Mouse (Mus musculus) liver, embryonic 12.5 days (tissue): ENCODE results near the gene Spsb2. TPM values are rescaled to one million over a fixed set of nuclear protein-coding genes. Genes with fewer than 3 reads are reported as not detected.

ENCODE experiments used
- ATAC-seq: fragments of 200-750 bp; cut with Nextera tagmentation; 2 replicates; pipeline ENCODE4 v1.8.0; 2017; ENCODE audit warnings: moderate number of reproducible peaks, mild to moderate bottlenecking, moderate library complexity
- H3K27ac ChIP-seq: fragments of 300-500 bp; sonication (generic); 2 replicates; pipeline ENCODE4 v1.5.1; 2016; ENCODE audit warnings: mild to moderate bottlenecking
- H3K27me3 ChIP-seq: fragments of 300-500 bp; sonication (generic); replicated peaks from 2 replicates; pipeline ENCODE4 v1.6.1; 2016; ENCODE audit warnings: mild to moderate bottlenecking, moderate library complexity
- H3K36me3 ChIP-seq: fragments of 300-500 bp; sonication (generic); 2 replicates; pipeline ENCODE4 v1.6.1; 2016; ENCODE audit warnings: mild to moderate bottlenecking, moderate library complexity
- H3K4me1 ChIP-seq: fragments of 300-500 bp; sonication (generic); 2 replicates; pipeline ENCODE4 v1.6.1; 2016
- H3K4me2 ChIP-seq: fragments of 300-500 bp; sonication (generic); 2 replicates; pipeline ENCODE4 v1.6.1; 2016; ENCODE audit warnings: mild to moderate bottlenecking, moderate library complexity
- H3K4me3 ChIP-seq: fragments of 300-500 bp; sonication (generic); 2 replicates; pipeline ENCODE4 v1.5.1; 2016; ENCODE audit warnings: mild to moderate bottlenecking, moderate library complexity
- H3K9ac ChIP-seq: fragments of 300-500 bp; sonication (generic); 2 replicates; pipeline ENCODE4 v1.6.1; 2016; ENCODE audit warnings: mild to moderate bottlenecking, moderate library complexity
- H3K9me3 ChIP-seq: fragments of 300-500 bp; sonication (generic); replicated peaks from 2 replicates; pipeline ENCODE4 v1.6.1; 2016; ENCODE audit warnings: mild to moderate bottlenecking, moderate library complexity
- WGBS: fragments of 180-500 bp; shearing (Covaris S2); methylation state at CpG from one replicate; pipeline ENCODE4 v1.1.7; 2016; ENCODE audit not compliant: insufficient replicate concordance; 5-methylcytosine and 5-hydroxymethylcytosine counted together
- polyA plus RNA-seq: library from polyadenylated mRNA; unstranded; fragments of >200 nt; fragmentation: Nextera tagmentation; extraction: Ambion mirVana; gene quantifications from 2 replicates; pipeline ENCODE4 v1.2.1, GENCODE M21; 2016

The Spsb2 gene
- polyA plus RNA-seq, 1 experiment from 2014 or later, result 9.9 TPM

- Histone ChIP-seq H3K4me3 (no peak within 1 kb of the TSS), H3K27me3 (peaks cover 18% of the 10 kb centered on the region), H3K36me3 (peaks cover 2% of the 10 kb centered on the region), H3K4me2 (no peak within 1 kb of the TSS), H3K4me1 (peaks cover 15% of the 10 kb centered on the region), H3K9me3 (no peaks in the 10 kb centered on the region), H3K27ac (no peak within 1 kb of the TSS), H3K9ac (no peak within 1 kb of the TSS)
- no peak for ATAC-seq
- 26% methylated on average over 13 of the region's 15 CpGs for whole genome bisulfite sequencing
Measured at GRCm38 (mm10) chr6:124840241-124841167, 32.0 kb downstream of the Spsb2 start, which contains the start of gene Gnb3. Gnb3 (minus strand) TSS chr6:124840275.

DNA sequence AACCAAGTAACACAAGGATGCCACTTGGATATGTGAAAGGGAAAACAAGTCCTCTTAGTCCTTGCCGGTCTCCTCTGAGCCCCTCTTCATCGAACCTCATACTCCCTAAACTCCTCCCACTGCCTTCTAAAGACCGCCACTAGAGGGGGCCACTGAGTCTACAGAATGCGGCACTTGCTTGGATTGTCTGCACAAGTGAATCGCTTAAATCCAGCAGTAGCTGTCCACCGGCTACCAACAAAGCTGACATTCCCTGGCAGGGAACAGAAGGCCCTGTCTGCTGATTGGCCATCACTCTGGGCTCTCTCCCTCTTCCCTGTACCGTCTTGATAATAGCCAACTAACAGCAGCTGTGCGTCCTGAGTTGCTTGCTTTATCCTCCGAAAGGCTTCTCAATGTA, 38.8 kb downstream of the Spsb2 start:
- Histone ChIP-seq H3K27ac (no peak overlapping the region), H3K9me3 (no peaks in the 10 kb centered on the region), H3K36me3 (no peaks in the 10 kb centered on the region), H3K4me3 (no peak overlapping the region), H3K9ac (no peak overlapping the region), H3K4me2 (no peak overlapping the region), H3K4me1 (no peaks in the 10 kb centered on the region), H3K27me3 (peaks cover 28% of the 10 kb centered on the region)
- ATAC-seq, result peak; percentile 50; the same call in 1 of the 2 replicates
- WGBS, result 19% methylated on average over 9 of the region's 9 CpGs

- Histone ChIP-seq H3K27ac (no peak overlapping the region), H3K36me3 (no peaks in the 10 kb centered on the region), H3K9ac (no peak overlapping the region), H3K27me3 (peaks cover 50% of the 10 kb centered on the region), H3K4me1 (no peaks in the 10 kb centered on the region), H3K9me3 (no peaks in the 10 kb centered on the region), H3K4me3 (no peak overlapping the region), H3K4me2 (no peak overlapping the region)
- 40% methylated on average over 8 of the region's 8 CpGs for WGBS
- no peak for ATAC-seq
Measured at GRCm38 (mm10) chr6:124850535-124850934, 42.1 kb downstream of the Spsb2 start.

DNA sequence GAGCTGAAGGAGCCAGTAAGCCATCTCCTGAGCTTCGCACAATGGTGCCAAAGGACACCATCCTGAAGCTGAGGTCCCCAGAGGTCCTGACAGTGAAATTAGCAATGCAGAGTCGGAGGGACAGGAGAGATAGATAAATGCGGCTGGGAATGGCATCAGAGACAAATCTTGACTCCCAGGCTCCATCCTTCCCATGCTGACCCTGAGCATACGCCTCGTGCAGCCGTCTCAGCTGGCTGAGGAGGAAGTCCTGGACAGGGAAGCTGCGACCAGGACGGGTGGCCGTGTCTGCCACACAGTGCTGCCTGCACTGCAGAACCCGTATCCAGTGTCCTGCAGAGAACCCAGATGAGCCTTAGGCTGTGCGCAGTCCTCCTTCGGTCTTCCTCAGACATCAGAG, 46.2 kb downstream of the Spsb2 start:
- Histone ChIP-seq H3K9ac (no peak overlapping the region), H3K27ac (no peak overlapping the region), H3K27me3 (peaks cover 74% of the 10 kb centered on the region), H3K36me3 (no peaks in the 10 kb centered on the region), H3K4me2 (no peak overlapping the region), H3K9me3 (no peaks in the 10 kb centered on the region), H3K4me1 (peaks cover 13% of the 10 kb centered on the region), H3K4me3 (no peak overlapping the region)
- WGBS, result 40% methylated on average over 12 of the region's 12 CpGs
- ATAC-seq, result no peak

- H3K4me3 ChIP-seq, result peak overlapping the region; percentile 54
- no peaks in the 10 kb centered on the region for H3K36me3 ChIP-seq
- peaks cover 82% of the 10 kb centered on the region for H3K27me3 ChIP-seq
- peak overlapping the region; percentile 76 for H3K4me2 ChIP-seq
- H3K9ac ChIP-seq, result no peak overlapping the region
- peaks cover 13% of the 10 kb centered on the region for H3K4me1 ChIP-seq
- H3K9me3 ChIP-seq, result no peaks in the 10 kb centered on the region
- no peak overlapping the region for H3K27ac ChIP-seq
- no peak for ATAC-seq
- WGBS, result 18% methylated on average over 14 of the region's 14 CpGs
Measured at GRCm38 (mm10) chr6:124856321-124856720, 47.9 kb downstream of the Spsb2 start.

- H3K4me2 ChIP-seq, result peak within 1 kb of the TSS; percentile 76
- peaks cover 13% of the 10 kb centered on the region for H3K4me1 ChIP-seq
- ATAC-seq, result peak; percentile 40; the same call in 1 of the 2 replicates
- under 1% methylated on average over 66 of the region's 86 CpGs for whole genome bisulfite sequencing
- no peaks in the 10 kb centered on the region for H3K9me3 ChIP-seq
- H3K27me3 ChIP-seq, result peaks cover 88% of the 10 kb centered on the region
- H3K27ac ChIP-seq, result peak within 1 kb of the TSS; percentile 57
- H3K9ac ChIP-seq, result peak within 1 kb of the TSS; percentile 65
- peak within 1 kb of the TSS; percentile 54 for H3K4me3 ChIP-seq
- H3K36me3 ChIP-seq, result no peaks in the 10 kb centered on the region
Measured at GRCm38 (mm10) chr6:124856916-124857839, 48.7 kb downstream of the Spsb2 start, which contains the start of gene P3h3. P3h3 (minus strand) TSS chr6:124857752.

DNA sequence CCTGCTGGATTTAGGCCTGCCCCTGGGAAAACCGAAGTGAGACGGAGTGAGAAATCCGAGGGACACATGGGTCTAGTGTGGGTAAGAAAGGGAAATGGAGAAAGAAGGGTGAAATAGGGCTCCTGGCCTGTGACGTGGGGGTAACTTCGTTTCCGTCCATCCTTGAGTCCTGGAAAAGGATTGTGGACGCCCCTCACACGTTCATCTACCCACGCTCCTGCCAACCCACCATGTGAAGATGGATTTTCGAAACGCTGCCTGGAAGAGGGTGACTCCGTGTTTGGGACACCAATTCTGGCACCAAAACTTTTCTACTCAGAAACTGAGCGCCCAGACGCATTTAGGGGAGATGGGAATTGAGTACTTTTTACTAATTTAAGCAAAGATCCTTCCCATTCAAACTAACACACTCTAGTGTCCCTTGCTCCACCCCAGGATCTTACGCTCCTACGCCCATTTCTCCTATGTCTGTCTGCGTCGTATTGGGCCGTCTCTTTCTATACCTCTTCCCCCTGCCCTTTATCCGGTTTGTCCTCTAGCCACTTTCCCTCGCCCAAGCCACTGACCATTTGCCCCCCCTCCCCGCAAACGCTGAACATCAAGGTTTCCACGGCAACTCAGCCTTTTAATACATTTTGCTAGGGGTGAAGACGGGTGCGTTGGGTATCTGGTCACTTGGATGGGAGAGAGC, 49.5 kb downstream of the Spsb2 start:
- Histone ChIP-seq H3K9ac (peak overlapping the region; percentile 65), H3K4me1 (peaks cover 20% of the 10 kb centered on the region), H3K27ac (no peak overlapping the region)

GRCm38 (mm10) chr6:124858561-124859318, 50.3 kb downstream of the Spsb2 start:
- peaks cover 97% of the 10 kb centered on the region for H3K27me3 ChIP-seq
- no peak overlapping the region for H3K27ac ChIP-seq
- H3K9me3 ChIP-seq, result no peaks in the 10 kb centered on the region
- H3K36me3 ChIP-seq, result no peaks in the 10 kb centered on the region
- ATAC-seq, result no peak
- 49% methylated on average over 27 of the region's 28 CpGs for WGBS
- H3K9ac ChIP-seq, result no peak overlapping the region
- no peak overlapping the region for H3K4me2 ChIP-seq
- H3K4me1 ChIP-seq, result peaks cover 27% of the 10 kb centered on the region
- H3K4me3 ChIP-seq, result no peak overlapping the region

More for the DNA sequence above, 49.5 kb downstream of the Spsb2 start:
- peak overlapping the region; percentile 54 for H3K4me3 ChIP-seq
- peak overlapping the region; percentile 76 for H3K4me2 ChIP-seq
- H3K36me3 ChIP-seq, result no peaks in the 10 kb centered on the region
- 22% methylated on average over 26 of the region's 26 CpGs for WGBS
- H3K9me3 ChIP-seq, result no peaks in the 10 kb centered on the region
- no peak for ATAC-seq
- H3K27me3 ChIP-seq, result peaks cover 93% of the 10 kb centered on the region

DNA sequence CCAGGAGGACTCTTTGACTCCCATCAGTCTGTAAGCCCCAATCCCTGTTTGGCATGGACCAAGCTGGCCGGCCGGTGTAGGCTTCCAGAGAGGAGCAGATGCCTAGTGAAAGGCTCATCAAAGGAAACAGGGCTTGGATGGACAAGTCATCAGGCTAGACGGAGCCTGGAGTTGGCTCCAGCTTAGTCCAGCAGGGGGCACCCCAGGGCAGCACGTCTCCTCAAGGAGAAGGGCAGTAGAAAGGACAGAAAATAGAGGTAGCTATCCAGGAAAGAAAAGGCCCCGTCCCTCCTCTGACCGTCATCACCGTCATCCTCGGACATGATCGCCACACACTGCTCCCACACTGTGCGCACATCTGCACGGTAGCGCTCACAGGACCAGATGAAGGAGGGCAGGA, 51.3 kb downstream of the Spsb2 start:
- Histone ChIP-seq H3K4me2 (no peak overlapping the region), H3K36me3 (no peaks in the 10 kb centered on the region), H3K27ac (no peak overlapping the region), H3K4me3 (no peak overlapping the region), H3K9me3 (no peaks in the 10 kb centered on the region), H3K4me1 (peaks cover 30% of the 10 kb centered on the region), H3K27me3 (peaks cover 100% of the 10 kb centered on the region), H3K9ac (no peak overlapping the region)
- 4% methylated on average over 12 of the region's 12 CpGs for WGBS
- peak; percentile 19; the same call in 1 of the 2 replicates for ATAC-seq
